Mouse (Mus musculus): Measurements from ENCODE around the gene Zfp467.

DNA sequence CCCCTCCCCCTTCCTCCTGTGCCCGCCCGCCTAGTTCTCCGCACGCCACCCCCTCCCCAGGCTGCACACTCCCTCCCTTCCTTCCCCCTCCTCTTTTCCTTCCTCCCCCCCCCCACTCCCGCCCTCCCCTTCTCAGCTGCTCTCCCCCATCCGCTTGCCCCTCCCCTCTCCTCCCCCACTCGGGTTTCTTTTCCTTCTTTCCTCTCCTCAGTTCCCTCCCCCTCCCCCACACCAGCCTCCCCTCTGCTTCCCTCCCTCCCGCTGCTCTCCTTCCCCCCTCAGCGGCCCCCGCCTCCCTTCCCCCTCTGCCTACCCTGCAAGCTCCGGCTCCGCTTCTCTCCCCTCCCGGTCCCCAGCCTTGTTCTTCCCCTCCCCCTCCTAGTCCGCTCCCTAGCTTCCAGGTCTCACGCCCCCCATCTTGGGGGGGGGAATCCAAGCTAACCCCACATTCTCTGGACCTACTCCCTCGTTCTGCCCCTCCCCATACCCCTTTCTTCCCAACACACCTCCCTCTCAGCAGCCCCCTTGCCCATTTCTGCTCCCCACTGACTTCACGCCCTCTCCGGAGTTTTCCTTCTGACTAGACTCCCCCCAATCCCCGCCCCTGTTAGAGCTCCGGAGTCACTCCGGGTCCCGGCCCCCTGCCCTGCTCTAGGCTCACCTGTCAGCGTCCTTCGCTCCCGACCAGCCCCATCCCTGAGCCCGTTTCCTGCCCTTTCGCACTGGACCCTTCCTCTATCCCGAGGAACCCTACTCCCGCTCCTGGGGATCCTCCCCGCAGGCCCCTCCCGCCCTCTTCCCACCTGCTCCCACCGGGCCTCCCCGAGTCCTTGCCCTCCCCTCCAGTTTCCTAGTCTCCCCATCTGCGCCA lies 1.1 kb downstream of the Zfp467 start:
- TF ChIP-seq CTCF (IDR thresholded peaks at IDR 0.05; ENCODE audit: extremely low read depth, insufficient read depth, low read length), result no peak
- TF ChIP-seq POLR2A (IDR thresholded peaks at IDR 0.05; ENCODE audit: extremely low read depth, insufficient read depth, low read length), result no peak

Data from cortical plate, adult 2 months (tissue).